Mouse (Mus musculus) retina, postnatal 1 day (tissue): Measurements from ENCODE around the gene Defa32.
"Not testable (repeated sequence)": the region's sequence is repeated elsewhere in the genome, so short reads cannot be mapped to it uniquely, and the experiment has no call there.

Experiments used
- DNase-seq: peaks from one replicate; pipeline ENCODE4 v3.0.0-alpha.2; 2012

Defa32 gene

DNA sequence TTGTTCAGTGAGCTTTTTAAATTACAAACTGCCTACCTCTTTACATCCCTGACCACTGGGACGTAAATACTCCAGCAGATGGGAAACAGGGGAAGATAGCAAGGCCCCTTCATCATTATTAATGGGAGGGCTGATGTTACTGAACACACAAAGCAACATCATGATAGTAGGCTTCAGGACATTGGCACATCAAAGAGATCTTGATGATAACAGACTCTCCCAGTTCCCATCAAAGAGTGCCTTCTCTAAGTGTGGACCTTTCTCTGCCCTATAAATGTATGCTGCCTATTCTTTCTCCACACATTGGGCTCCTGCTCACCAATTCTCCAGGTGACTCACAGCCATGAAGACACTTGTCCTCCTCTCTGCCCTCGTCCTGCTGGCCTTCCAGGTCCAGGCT, at the start of gene Defa32:
Gene Defa32, plus strand, starts transcription at position 301 of the 400 bp plus-strand sequence.
- not testable (repeated sequence) for DNase-seq

DNA sequence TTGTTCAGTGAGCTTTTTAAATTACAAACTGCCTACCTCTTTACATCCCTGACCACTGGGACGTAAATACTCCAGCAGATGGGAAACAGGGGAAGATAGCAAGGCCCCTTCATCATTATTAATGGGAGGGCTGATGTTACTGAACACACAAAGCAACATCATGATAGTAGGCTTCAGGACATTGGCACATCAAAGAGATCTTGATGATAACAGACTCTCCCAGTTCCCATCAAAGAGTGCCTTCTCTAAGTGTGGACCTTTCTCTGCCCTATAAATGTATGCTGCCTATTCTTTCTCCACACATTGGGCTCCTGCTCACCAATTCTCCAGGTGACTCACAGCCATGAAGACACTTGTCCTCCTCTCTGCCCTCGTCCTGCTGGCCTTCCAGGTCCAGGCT, 19.9 kb upstream of the Defa32 start, which contains the start of gene Defa20:
Gene Defa20, plus strand, starts transcription at position 301 of the 400 bp plus-strand sequence.
- not testable (repeated sequence) for DNase-seq

DNA sequence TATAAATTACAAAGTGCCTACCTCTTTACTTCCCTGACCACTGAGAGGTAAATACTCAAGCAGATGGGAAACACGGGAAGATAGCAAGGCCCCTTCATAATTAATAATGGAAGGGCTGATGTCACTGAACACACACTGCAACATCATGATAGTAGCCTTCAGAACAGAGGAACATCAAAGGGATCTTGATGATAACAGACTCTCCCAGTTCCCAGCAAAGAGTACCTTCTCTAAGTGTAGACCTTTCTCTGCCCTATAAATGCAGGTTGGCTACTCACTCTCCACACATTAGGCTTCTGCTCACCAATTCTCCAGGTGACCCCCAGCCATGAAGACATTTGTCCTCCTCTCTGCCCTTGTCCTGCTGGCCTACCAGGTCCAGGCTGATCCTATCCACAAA, 36.3 kb downstream of the Defa32 start, which contains the start of gene Defa37:
Gene Defa37, plus strand, starts transcription at position 301 of the 400 bp plus-strand sequence.
- not testable (repeated sequence) for DNase-seq
